Mouse (Mus musculus) olfactory bulb, adult 2 months (tissue): ENCODE results near the gene 4930412O13Rik.

Source experiments
- CTCF ChIP-seq: fragments of 200-500 bp; IDR thresholded peaks from 2 replicates; pipeline ENCODE4 v1.5.1; 2012; ENCODE audit warnings: low read depth, mild to moderate bottlenecking, low read length, moderate library complexity; ENCODE audit not compliant: insufficient read depth
- POLR2A ChIP-seq: fragments of 200-500 bp; IDR thresholded peaks from 2 replicates; pipeline ENCODE4 v1.6.1; 2012; ENCODE audit warnings: mild to moderate bottlenecking, low read depth, low read length, moderate library complexity; ENCODE audit not compliant: insufficient read depth

- no peak for TF ChIP-seq POLR2A
- no peak for TF ChIP-seq CTCF
Measured at GRCm38 (mm10) chr2:9876621-9877325, 4.3 kb upstream of the 4930412O13Rik start.
